14 mouse cellular contexts compared by ENCODE assay signal in genomic region chr4:72233584-72234219, GRCm38 (mm10). TPM values are rescaled to one million over a fixed set of nuclear protein-coding genes. Genes with fewer than 3 reads are reported as not detected.
DNase-seq lines count a peak whose midpoint lies in the region; ATAC-seq lines count a peak whose summit lies in the region.
"Had no signal": no experiment of that assay in that cellular context is flagged by ENCODE, and none has a peak within 500 bp of the region (broad histone marks: within the 10 kb centered on the region; RNA-seq: fewer than 3 reads in every experiment).

No protein-coding gene starts in this region.

- H3K27ac ChIP-seq in midbrain, embryonic 14.5 days (replicated peaks; ENCODE audit: low read depth, low read length) = no peak overlapping the region
- H3K27ac ChIP-seq: limb, embryonic 13.5 days; stomach, embryonic 15.5 days had no signal

- H3K9ac ChIP-seq in midbrain, embryonic 14.5 days (replicated peaks; ENCODE audit: low read length) = no peak overlapping the region
- H3K9ac ChIP-seq: limb, embryonic 13.5 days; liver, postnatal 0 days; stomach, embryonic 15.5 days had no signal

- H3K27me3 ChIP-seq in midbrain, embryonic 14.5 days (ENCODE audit: control insufficient read depth, insufficient read depth, low read length) = 0 out of 2 replicates have a peak, but pooled peaks cover 5% of the 10 kb centered on the region
- H3K27me3 ChIP-seq: limb, embryonic 13.5 days; stomach, embryonic 15.5 days had no signal

- no peak overlapping the region for H3K4me3 ChIP-seq in midbrain, embryonic 14.5 days (replicated peaks; ENCODE audit: low read depth, low read length)
- H3K4me3 ChIP-seq: limb, embryonic 13.5 days; stomach, embryonic 15.5 days had no signal

- no peak overlapping the region for H3K4me2 ChIP-seq in midbrain, embryonic 14.5 days (ENCODE audit: low read length)
- H3K4me2 ChIP-seq: limb, embryonic 13.5 days; stomach, embryonic 15.5 days had no signal

- no peak for ATAC-seq in midbrain, embryonic 14.5 days (ENCODE audit: low FRiP score, low TSS enrichment)
- no peak for ATAC-seq in megakaryocyte-erythroid progenitor cell, adult 5-6 weeks (replicated peaks; ENCODE audit: low FRiP score, low TSS enrichment, poor library complexity, severe bottlenecking)
- ATAC-seq: liver, postnatal 0 days had no signal

- no peaks in the 10 kb centered on the region for H3K9me3 ChIP-seq in midbrain, embryonic 14.5 days (ENCODE audit: control insufficient read depth, low read length)
- H3K9me3 ChIP-seq: limb, embryonic 13.5 days; stomach, embryonic 15.5 days had no signal

- no peaks in the 10 kb centered on the region for H3K4me1 ChIP-seq in midbrain, embryonic 14.5 days (ENCODE audit: control insufficient read depth, insufficient read depth, low read length)
- H3K4me1 ChIP-seq: limb, embryonic 13.5 days; stomach, embryonic 15.5 days had no signal

- peak; percentile 5 for DNase-seq in cerebellum, adult 9-10 months
- no peak for DNase-seq in cerebellum, adult 11-12 months
- DNase-seq in layer of hippocampus, adult 9-11 months = peak; percentile 7
- no peak for DNase-seq in layer of hippocampus, adult 11-12 months (ENCODE audit: low spot score)
- peak; percentile 79 for DNase-seq in brain, adult 2 months (ENCODE audit: low read depth, low spot score)
- peak; percentile 32 for DNase-seq in midbrain, embryonic 14.5 days
- no peak for DNase-seq in gastrocnemius, postnatal 36 days
- DNase-seq: adrenal gland, adult 8-10 months; cerebellum, postnatal 25 days; gastrocnemius, postnatal 10 days; liver, postnatal 0 days had no signal

- intact Hi-C loops in gastrocnemius, postnatal 36 days (cut with DNase I) = no loop called here

- 8% methylated on average over 4 of the region's 4 CpGs for WGBS in midbrain, embryonic 14.5 days

- no peaks in the 10 kb centered on the region for H3K36me3 ChIP-seq in midbrain, embryonic 14.5 days (ENCODE audit: control insufficient read depth, insufficient read depth, low read length)
- H3K36me3 ChIP-seq: limb, embryonic 13.5 days; stomach, embryonic 15.5 days had no signal

RNA-seq across cellular contexts. Expression of gene Tle1, which starts 33.0 kb away (rescaled TPM):
- 43.5 and 51.0 TPM in 2 replicates for polyA plus RNA-seq in midbrain, embryonic 14.5 days (2014; fragmentation: Nextera tagmentation; extraction: Ambion mirVana)
- 7.4 and 9.4 TPM in 2 replicates for total RNA-seq in megakaryocyte-erythroid progenitor cell, adult 5-6 weeks (2014; fragmentation: Nextera tagmentation)
- total RNA-seq in megakaryocyte-erythroid progenitor cell, adult 5-6 weeks (2017) = 14.2 and 19.4 TPM in 2 replicates
- 10 to 100 TPM; 15.0 to 17.9 TPM for total RNA-seq in gastrocnemius, postnatal 36 days (2021)

Comparison
In these comparisons a context has a peak if more than half of its experiments do, and no peak if none do; other contexts are left out.
1. DNase-seq: peak in cerebellum, adult 9-10 months (single experiment), layer of hippocampus, adult 9-11 months (single experiment), brain, adult 2 months (single experiment) and midbrain, embryonic 14.5 days (single experiment); none in cerebellum, adult 11-12 months (single experiment), layer of hippocampus, adult 11-12 months (single experiment) and gastrocnemius, postnatal 36 days (0 of 2).